Mouse (Mus musculus) stomach, embryonic 16.5 days (tissue): ENCODE data around the gene Cnga2. TPM values are rescaled to one million over a fixed set of nuclear protein-coding genes. Genes with fewer than 3 reads are reported as not detected.

Experiments
- ATAC-seq: fragments of 200-750 bp; cut with Nextera tagmentation; 2 replicates; pipeline ENCODE4 v1.8.0; 2017; ENCODE audit warnings: moderate number of reproducible peaks, moderate TSS enrichment; ENCODE audit not compliant: insufficient read depth, low FRiP score
- H3K27ac ChIP-seq: fragments of 300-500 bp; sonication (generic); 2 replicates; pipeline ENCODE4 v1.5.1; 2014; ENCODE audit warnings: low read length
- H3K27me3 ChIP-seq: fragments of 300-500 bp; sonication (generic); 2 replicates; pipeline ENCODE4 v1.6.1; 2014; ENCODE audit warnings: low read length, control low read depth, mixed read lengths; ENCODE audit not compliant: control insufficient read depth, insufficient read depth
- H3K36me3 ChIP-seq: fragments of 300-500 bp; sonication (generic); 2 replicates; pipeline ENCODE4 v1.6.1; 2014; ENCODE audit warnings: low read length; ENCODE audit not compliant: control insufficient read depth, insufficient read depth
- H3K4me1 ChIP-seq: fragments of 300-500 bp; sonication (generic); 2 replicates; pipeline ENCODE4 v1.6.1; 2014; ENCODE audit warnings: low read length, control low read depth, mixed read lengths; ENCODE audit not compliant: control insufficient read depth, insufficient read depth
- H3K4me2 ChIP-seq: fragments of 300-500 bp; sonication (generic); 2 replicates; pipeline ENCODE4 v1.6.1; 2014; ENCODE audit warnings: low read depth, low read length, mixed read lengths
- H3K4me3 ChIP-seq: fragments of 300-500 bp; sonication (generic); replicated peaks from 2 replicates; pipeline ENCODE4 v1.5.1; 2014; ENCODE audit warnings: mild to moderate bottlenecking, low read length
- H3K9ac ChIP-seq: fragments of 300-500 bp; sonication (generic); 2 replicates; pipeline ENCODE4 v1.6.1; 2014; ENCODE audit warnings: low read length
- H3K9me3 ChIP-seq: fragments of 300-500 bp; sonication (generic); replicated peaks from 2 replicates; pipeline ENCODE4 v1.6.1; 2016; ENCODE audit warnings: low read length, control low read depth; ENCODE audit not compliant: control insufficient read depth
- WGBS: fragments of 180-500 bp; shearing (Covaris S2); extraction: QIAGEN DNeasy Blood & Tissue Kit; methylation state at CpG from one replicate; pipeline ENCODE4 v1.1.7; 2014; 5-methylcytosine and 5-hydroxymethylcytosine counted together
- polyA plus RNA-seq: library from polyadenylated mRNA; unstranded; fragments of >200 nt; fragmentation: Nextera tagmentation; extraction: Ambion mirVana; gene quantifications from 2 replicates; pipeline ENCODE4 v1.2.1, GENCODE M21; 2015

Cnga2 gene
- polyA plus RNA-seq = 0.11 and 0.14 TPM in 2 replicates

DNA sequence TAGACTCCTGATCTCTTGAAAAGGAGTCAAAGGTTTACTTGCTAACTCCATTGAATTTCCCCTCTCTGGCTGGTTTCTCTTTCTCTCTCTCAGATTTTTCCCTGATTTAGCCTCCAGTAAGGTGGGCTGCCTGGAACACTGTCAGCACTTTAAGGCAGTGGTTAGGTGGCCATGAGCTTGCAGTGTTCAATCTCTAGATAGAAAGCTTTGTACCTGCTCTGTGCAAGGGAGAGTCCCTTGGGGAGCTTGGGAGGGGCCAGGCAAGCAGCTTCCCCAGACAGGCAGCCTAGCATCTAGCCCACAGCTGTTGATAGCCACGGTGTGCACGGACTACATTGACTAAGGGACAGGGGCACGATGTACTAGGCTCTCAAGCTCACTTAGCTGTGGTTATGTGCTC lies at the start of gene Cnga2:
Gene Cnga2, plus strand, starts transcription at position 301 of the 400 bp plus-strand sequence.
- H3K4me2 ChIP-seq = no peak within 1 kb of the TSS
- no peak within 1 kb of the TSS for H3K4me3 ChIP-seq
- H3K4me1 ChIP-seq = no peaks in the 10 kb centered on the region
- no peak within 1 kb of the TSS for H3K27ac ChIP-seq
- 72% methylated on average over 3 of the region's 3 CpGs for WGBS
- ATAC-seq = no peak
- no peaks in the 10 kb centered on the region for H3K27me3 ChIP-seq
- H3K9me3 ChIP-seq = no peaks in the 10 kb centered on the region
- no peaks in the 10 kb centered on the region for H3K36me3 ChIP-seq
- H3K9ac ChIP-seq = no peak within 1 kb of the TSS

DNA sequence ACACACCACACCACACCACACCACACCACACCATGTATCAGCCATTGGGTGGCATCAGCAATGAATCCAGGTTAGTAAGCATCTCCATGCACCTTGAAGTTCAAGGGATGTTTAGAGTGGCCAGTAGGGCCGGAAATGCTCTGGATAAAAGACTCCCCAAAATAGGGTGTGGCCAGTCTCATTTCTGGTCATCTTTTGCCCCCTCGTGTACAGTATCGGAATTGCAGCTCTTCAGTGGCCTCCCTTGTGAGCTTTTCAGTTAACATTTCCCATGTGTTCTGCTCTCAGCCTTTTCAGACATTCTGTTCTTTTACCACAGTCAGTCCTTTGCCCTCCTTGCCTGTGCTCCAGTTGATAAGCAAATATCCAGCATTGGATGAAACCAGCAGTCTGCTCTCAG lies 45.0 kb upstream of the Cnga2 start:
- no peak for ATAC-seq
- Histone ChIP-seq H3K4me3 (no peak overlapping the region), H3K27ac (no peak overlapping the region), H3K9ac (no peak overlapping the region), H3K4me1 (no peaks in the 10 kb centered on the region), H3K36me3 (no peaks in the 10 kb centered on the region), H3K4me2 (no peak overlapping the region), H3K27me3 (no peaks in the 10 kb centered on the region), H3K9me3 (no peaks in the 10 kb centered on the region)
- WGBS = 15% methylated on average over 3 of the region's 3 CpGs

DNA sequence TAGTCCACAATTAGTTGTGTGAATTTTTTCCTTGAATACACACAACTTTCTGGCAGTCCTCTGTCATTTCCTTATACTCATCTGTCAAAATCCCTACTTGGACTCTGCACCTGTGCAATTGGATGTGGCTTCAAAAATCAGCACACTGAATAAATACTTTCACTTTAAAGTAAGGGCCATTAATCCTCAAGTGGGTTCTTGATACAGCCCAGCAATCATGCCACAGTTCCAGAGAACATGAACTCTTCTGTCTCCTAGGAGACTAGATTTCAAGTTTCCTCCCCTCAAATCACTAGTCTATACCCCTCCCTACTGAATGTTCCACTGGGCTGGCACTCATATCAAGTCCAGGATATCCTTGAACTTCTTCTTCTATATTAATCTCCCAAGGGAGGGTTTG lies 33.3 kb upstream of the Cnga2 start:
- no peak overlapping the region for H3K9ac ChIP-seq
- no peaks in the 10 kb centered on the region for H3K9me3 ChIP-seq
- no peak overlapping the region for H3K4me3 ChIP-seq
- H3K27me3 ChIP-seq = peaks cover 11% of the 10 kb centered on the region; the same call in 1 of the 2 replicates
- no peaks in the 10 kb centered on the region for H3K36me3 ChIP-seq
- H3K4me1 ChIP-seq = no peaks in the 10 kb centered on the region
- no peak overlapping the region for H3K4me2 ChIP-seq
- no peak overlapping the region for H3K27ac ChIP-seq
- no peak for ATAC-seq

DNA sequence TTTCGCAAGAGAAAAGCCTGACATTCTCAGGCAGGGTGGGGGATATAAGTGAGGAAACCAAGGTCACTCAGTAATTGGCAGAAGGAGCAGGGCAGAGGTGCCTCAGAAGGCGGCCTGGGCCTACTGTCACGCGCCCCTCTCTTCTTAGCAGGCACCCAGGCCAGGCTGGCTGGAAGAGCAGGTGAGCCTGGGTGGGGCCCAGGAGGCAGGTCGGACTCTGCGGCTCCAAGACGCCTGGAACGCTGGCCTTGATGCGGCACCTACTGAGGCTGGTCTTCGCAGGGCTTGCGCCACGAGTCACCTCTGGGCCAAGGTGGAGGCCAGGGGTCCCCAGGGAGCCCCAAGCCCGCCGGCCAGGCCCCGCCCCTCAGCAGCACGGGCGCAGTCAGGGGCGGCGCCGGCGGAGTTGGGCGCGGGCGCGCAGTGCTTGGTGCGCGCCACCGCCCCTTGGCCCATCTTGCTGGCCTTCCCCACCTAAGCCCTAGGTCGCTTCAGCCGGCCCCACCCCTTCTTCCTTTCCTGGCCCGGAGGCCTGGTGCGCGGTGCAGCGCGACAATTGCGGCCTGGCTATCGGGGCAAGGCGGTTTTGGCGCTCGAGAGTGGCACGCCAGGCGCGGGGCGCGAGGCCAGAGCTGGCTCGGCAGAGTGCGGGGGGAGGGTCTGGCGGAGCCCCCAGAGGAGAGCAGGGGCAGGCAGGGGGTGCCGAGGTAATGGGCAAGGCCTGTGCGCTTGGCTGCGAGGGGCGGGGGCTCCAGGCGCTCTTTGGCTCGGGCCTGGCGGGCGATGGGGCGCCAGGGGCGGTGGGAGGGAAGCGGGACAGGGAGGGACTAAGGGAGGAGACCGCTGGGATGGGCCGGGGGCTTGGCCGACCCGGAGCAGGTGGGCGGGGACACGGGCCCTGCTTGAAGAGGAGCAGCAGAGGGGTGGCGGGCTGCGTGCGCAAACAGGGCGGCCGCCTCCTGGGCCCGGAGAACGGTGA lies 29.3 kb upstream of the Cnga2 start, which contains the start of gene Prrg3:
Gene Prrg3, plus strand, starts transcription at position 552 of the 979 bp plus-strand sequence.
- 18% methylated on average over 59 of the region's 72 CpGs for WGBS

DNA sequence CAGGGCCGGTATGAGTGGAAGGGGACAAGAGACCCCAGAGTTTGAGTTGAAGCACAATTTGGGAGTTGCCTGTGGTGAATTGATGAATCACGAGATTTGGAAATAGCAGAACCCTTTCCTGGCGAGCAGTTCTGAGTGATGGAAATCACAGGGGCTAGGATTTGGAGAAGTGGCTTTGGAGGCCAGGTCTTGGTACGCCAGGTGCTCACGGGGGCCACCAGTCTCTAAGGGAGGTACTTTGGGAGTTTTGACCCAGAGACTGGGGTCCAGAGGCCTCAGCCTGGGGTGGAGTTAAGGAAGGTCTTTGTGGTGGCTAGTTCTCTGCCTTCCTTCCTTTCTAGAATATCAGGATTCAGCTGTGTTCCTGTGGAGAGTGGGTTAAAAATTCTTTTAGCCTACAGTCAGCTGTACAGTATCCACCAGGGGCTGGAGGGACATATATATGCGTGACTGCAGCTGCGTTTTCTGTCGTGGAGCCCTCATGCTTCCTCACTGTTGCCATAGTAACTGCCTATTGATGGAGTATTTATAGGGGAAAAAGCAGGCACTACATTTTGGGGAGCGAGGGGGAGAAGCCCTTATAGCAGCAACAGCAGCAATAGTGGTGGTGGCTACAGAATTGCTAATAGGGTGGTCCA lies 28.3 kb upstream of the Cnga2 start:
- Histone ChIP-seq H3K27me3 (peaks cover 11% of the 10 kb centered on the region; the same call in 1 of the 2 replicates), H3K4me3 (peak overlapping the region; percentile 56), H3K4me2 (peak overlapping the region; percentile 65), H3K4me1 (no peaks in the 10 kb centered on the region), H3K36me3 (no peaks in the 10 kb centered on the region), H3K27ac (peak overlapping the region; percentile 39; the same call in 1 of the 2 replicates), H3K9ac (peak overlapping the region; percentile 73), H3K9me3 (no peaks in the 10 kb centered on the region)
- no peak for ATAC-seq
- WGBS = 30% methylated on average over 9 of the region's 9 CpGs

More for the DNA sequence above, 29.3 kb upstream of the Cnga2 start, which contains the start of gene Prrg3:
- Histone ChIP-seq H3K36me3 (no peaks in the 10 kb centered on the region), H3K9me3 (no peaks in the 10 kb centered on the region), H3K27ac (peak within 1 kb of the TSS; percentile 39; the same call in 1 of the 2 replicates), H3K9ac (peak within 1 kb of the TSS; percentile 73), H3K4me3 (peak within 1 kb of the TSS; percentile 56), H3K27me3 (peaks cover 11% of the 10 kb centered on the region; the same call in 1 of the 2 replicates), H3K4me1 (no peaks in the 10 kb centered on the region), H3K4me2 (peak within 1 kb of the TSS; percentile 65)
- ATAC-seq = peak; percentile 94

DNA sequence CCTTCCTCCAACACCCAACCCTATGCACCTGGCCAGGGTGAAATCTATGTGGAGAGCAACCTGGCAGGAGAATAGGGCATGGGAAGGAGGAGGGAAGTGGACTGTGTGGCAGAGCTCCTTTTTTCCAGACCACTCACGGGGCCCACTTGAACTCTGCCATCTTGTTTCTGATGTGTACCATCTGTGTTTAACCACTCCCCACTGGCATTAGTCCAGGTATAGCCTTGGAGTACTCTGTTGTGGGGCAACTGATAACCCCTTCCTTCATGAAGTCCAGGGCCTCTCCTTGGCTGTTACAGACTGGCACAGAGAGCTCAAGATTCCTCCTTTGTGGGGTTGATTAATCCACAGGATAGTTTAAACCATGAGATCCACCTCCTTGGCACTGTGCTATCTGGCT lies 23.4 kb upstream of the Cnga2 start:
- peaks cover 1% of the 10 kb centered on the region; the same call in 1 of the 2 replicates for H3K27me3 ChIP-seq
- no peak overlapping the region for H3K4me2 ChIP-seq
- no peak for ATAC-seq
- WGBS = 50% methylated on average over 1 of the region's 1 CpGs
- H3K4me1 ChIP-seq = no peaks in the 10 kb centered on the region
- H3K4me3 ChIP-seq = no peak overlapping the region
- H3K9me3 ChIP-seq = no peaks in the 10 kb centered on the region
- H3K36me3 ChIP-seq = no peaks in the 10 kb centered on the region
- H3K9ac ChIP-seq = no peak overlapping the region
- no peak overlapping the region for H3K27ac ChIP-seq

DNA sequence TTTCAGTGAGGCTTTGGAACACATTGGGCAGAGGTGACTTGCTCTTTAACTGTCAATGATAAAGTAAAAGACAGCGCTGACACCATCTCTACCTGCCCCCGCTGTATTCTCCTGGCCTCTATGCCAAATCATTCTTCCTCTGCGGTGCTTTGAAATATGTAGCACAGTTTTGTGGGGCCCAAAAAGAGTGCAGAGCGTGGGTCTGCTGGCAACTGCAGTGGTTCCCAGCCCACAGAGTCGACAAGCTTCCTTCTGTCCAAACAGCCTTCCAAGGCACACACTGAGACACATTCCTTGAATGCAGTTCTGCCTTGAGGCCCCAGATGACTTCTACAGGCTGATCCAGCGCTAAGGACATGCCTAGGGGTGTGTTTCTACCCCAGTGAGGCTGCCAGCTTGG lies 22.8 kb upstream of the Cnga2 start:
- H3K27ac ChIP-seq = no peak overlapping the region
- H3K4me3 ChIP-seq = no peak overlapping the region
- ATAC-seq = no peak
- H3K36me3 ChIP-seq = no peaks in the 10 kb centered on the region
- no peaks in the 10 kb centered on the region for H3K4me1 ChIP-seq
- H3K9me3 ChIP-seq = no peaks in the 10 kb centered on the region
- no peak overlapping the region for H3K9ac ChIP-seq
- H3K4me2 ChIP-seq = no peak overlapping the region
- WGBS = 69% methylated on average over 6 of the region's 6 CpGs
- H3K27me3 ChIP-seq = no peaks in the 10 kb centered on the region

DNA sequence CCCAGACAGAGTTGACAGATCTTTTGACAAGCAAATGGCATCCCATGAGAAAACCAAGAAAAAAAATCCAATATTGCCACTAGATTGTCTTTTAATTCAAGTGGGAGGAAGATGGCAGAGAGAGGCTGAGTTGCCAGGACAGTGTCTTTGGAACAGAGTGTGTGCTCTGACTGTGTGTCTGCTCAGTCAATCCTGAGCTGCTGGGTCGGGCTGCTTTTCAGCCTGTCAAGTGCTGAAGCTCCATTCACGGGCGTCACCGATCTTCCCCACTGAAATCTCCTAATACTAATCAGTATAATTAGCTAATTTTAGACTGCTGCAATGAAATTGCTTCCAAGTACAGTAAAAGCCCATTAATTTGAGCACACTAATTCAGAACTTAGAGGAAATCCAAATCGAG lies 20.3 kb upstream of the Cnga2 start:
- no peaks in the 10 kb centered on the region for H3K9me3 ChIP-seq

DNA sequence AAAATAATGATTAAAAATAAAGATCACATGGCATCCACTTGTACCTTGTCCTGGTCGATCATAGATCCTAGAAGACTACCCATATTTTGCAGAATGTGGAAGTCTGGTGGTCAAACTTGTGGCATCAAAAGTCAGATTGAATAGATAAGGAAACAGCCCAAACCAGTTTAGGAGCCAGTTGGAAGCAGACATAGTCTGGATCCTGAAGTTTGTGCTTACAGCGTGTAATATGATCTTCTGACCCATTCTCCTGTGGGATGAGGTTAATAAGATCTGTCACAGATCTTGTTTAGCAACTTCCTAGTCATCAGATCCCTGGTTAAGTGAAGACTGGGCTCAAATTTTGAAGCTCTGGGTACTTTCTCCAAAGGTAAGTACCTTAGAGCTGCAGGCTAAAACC lies 19.0 kb upstream of the Cnga2 start, which contains the start of gene Fate1:
Gene Fate1, plus strand, starts transcription at position 301 of the 400 bp plus-strand sequence.
- Histone ChIP-seq H3K4me2 (no peak within 1 kb of the TSS), H3K4me3 (no peak within 1 kb of the TSS), H3K27me3 (no peaks in the 10 kb centered on the region), H3K36me3 (no peaks in the 10 kb centered on the region), H3K9me3 (no peaks in the 10 kb centered on the region), H3K9ac (no peak within 1 kb of the TSS), H3K27ac (no peak within 1 kb of the TSS), H3K4me1 (no peaks in the 10 kb centered on the region)
- WGBS = 62% methylated on average over 2 of the region's 2 CpGs
- no peak for ATAC-seq

More for the DNA sequence above, 20.3 kb upstream of the Cnga2 start:
- no peak overlapping the region for H3K9ac ChIP-seq
- ATAC-seq = no peak
- no peaks in the 10 kb centered on the region for H3K36me3 ChIP-seq
- H3K27me3 ChIP-seq = no peaks in the 10 kb centered on the region
- no peak overlapping the region for H3K27ac ChIP-seq
- H3K4me1 ChIP-seq = no peaks in the 10 kb centered on the region
- H3K4me3 ChIP-seq = no peak overlapping the region
- 73% methylated on average over 5 of the region's 5 CpGs for WGBS
- H3K4me2 ChIP-seq = no peak overlapping the region
